Mouse (Mus musculus) neural tube, embryonic 13.5 days (tissue): ENCODE measurements around the gene Fras1. TPM values are rescaled to one million over a fixed set of nuclear protein-coding genes. Genes with fewer than 3 reads are reported as not detected.
A peak's percentile ranks its signal among the peaks of the same experiment; 100 is the strongest.

Experiments
- ATAC-seq: fragments of 200-750 bp; cut with Nextera tagmentation; 2 replicates; pipeline ENCODE4 v1.8.0; 2017; ENCODE audit warnings: low read depth, mild to moderate bottlenecking, moderate TSS enrichment, moderate library complexity
- H3K27ac ChIP-seq: fragments of 300-500 bp; sonication (generic); replicated peaks from 2 replicates; pipeline ENCODE4 v1.5.1; 2015; ENCODE audit warnings: moderate library complexity, mild to moderate bottlenecking, inconsistent platforms
- H3K27me3 ChIP-seq: fragments of 300-500 bp; sonication (generic); 2 replicates; pipeline ENCODE4 v1.6.1; 2015; ENCODE audit warnings: mild to moderate bottlenecking, inconsistent platforms
- H3K36me3 ChIP-seq: fragments of 300-500 bp; sonication (generic); 2 replicates; pipeline ENCODE4 v1.6.1; 2015; ENCODE audit warnings: mild to moderate bottlenecking, inconsistent platforms
- H3K4me1 ChIP-seq: fragments of 300-500 bp; sonication (generic); replicated peaks from 2 replicates; pipeline ENCODE4 v1.6.1; 2015; ENCODE audit warnings: inconsistent platforms
- H3K4me2 ChIP-seq: fragments of 300-500 bp; sonication (generic); 2 replicates; pipeline ENCODE4 v1.6.1; 2015; ENCODE audit warnings: inconsistent platforms, mild to moderate bottlenecking, moderate library complexity
- H3K4me3 ChIP-seq: fragments of 300-500 bp; sonication (generic); 2 replicates; pipeline ENCODE4 v1.5.1; 2015; ENCODE audit warnings: mild to moderate bottlenecking, inconsistent platforms
- H3K9ac ChIP-seq: fragments of 300-500 bp; sonication (generic); 2 replicates; pipeline ENCODE4 v1.6.1; 2015; ENCODE audit warnings: moderate library complexity, mild to moderate bottlenecking, inconsistent platforms
- H3K9me3 ChIP-seq: fragments of 300-500 bp; sonication (generic); 2 replicates; pipeline ENCODE4 v1.6.1; 2016; ENCODE audit warnings: inconsistent platforms
- WGBS: fragments of 180-500 bp; shearing (Covaris S2); methylation state at CpG from one replicate; pipeline ENCODE4 v1.1.7; 2015; 5-methylcytosine and 5-hydroxymethylcytosine counted together
- polyA plus RNA-seq: library from polyadenylated mRNA; unstranded; fragments of >200 nt; fragmentation: Nextera tagmentation; extraction: Ambion mirVana; gene quantifications from 2 replicates; pipeline ENCODE4 v1.2.1, GENCODE M21; 2015

Gene Fras1
- polyA plus RNA-seq, 1 experiment from 2014 or later, result 2.3 TPM

DNA sequence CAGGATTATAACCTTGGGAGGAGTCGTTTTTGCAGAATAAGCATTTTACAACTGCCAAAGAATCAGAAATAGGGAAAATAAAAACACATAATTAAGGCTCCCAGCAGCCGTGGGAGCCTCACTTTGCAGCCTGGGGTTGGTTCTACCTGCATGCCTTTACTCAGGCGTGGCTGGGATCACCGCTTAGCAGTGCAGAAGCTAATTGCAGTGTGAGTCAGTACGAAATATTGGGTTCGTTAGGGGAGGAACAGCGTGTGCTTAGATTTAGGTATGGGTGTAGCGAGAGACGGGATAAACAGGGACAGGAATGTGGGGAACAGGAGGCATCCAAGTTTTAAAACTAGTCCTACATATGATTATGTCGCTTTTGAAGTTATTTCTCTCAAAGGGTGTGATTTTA lies 238.3 kb downstream of the Fras1 start:
- Histone ChIP-seq H3K36me3 (no peaks in the 10 kb centered on the region), H3K27me3 (no peaks in the 10 kb centered on the region), H3K9me3 (no peaks in the 10 kb centered on the region), H3K4me1 (no peaks in the 10 kb centered on the region), H3K4me3 (no peak overlapping the region), H3K9ac (no peak overlapping the region), H3K4me2 (no peak overlapping the region), H3K27ac (no peak overlapping the region)
- WGBS, result 82% methylated on average over 10 of the region's 10 CpGs
- no peak for ATAC-seq

- no peak for ATAC-seq
- 79% methylated on average over 6 of the region's 6 CpGs for WGBS
- Histone ChIP-seq H3K4me2 (no peak overlapping the region), H3K4me1 (no peaks in the 10 kb centered on the region), H3K27ac (no peak overlapping the region), H3K36me3 (no peaks in the 10 kb centered on the region), H3K9me3 (no peaks in the 10 kb centered on the region), H3K9ac (no peak overlapping the region), H3K27me3 (no peaks in the 10 kb centered on the region), H3K4me3 (no peak overlapping the region)
Measured at GRCm38 (mm10) chr5:96616954-96617646, 243.3 kb downstream of the Fras1 start.

DNA sequence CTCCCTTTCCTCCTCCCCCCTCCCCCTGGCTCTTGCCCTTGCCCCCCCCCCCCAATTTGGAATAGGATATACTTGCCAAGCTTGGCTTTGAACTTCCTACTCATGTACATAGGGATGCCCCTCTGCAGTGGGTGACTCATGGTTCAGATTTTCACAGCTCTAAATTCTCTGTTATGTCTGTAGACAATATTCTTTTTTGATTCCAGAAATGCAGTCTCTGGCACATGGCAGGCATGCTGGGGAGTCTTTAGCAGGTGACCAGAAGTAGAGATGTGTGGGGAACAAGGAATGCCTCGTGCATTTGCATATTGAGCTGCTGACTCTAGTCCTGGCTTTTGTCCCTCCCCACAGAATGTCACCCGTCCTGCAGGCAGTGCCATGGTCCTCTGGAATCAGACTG lies 244.3 kb downstream of the Fras1 start:
- Histone ChIP-seq H3K9ac (no peak overlapping the region), H3K27me3 (no peaks in the 10 kb centered on the region), H3K4me3 (no peak overlapping the region), H3K36me3 (no peaks in the 10 kb centered on the region), H3K9me3 (no peaks in the 10 kb centered on the region), H3K4me2 (no peak overlapping the region), H3K27ac (no peak overlapping the region), H3K4me1 (no peaks in the 10 kb centered on the region)
- ATAC-seq, result no peak
- WGBS, result 53% methylated on average over 2 of the region's 2 CpGs

- Histone ChIP-seq H3K4me1 (no peaks in the 10 kb centered on the region), H3K4me3 (no peak overlapping the region), H3K4me2 (no peak overlapping the region), H3K9ac (no peak overlapping the region), H3K9me3 (no peaks in the 10 kb centered on the region), H3K36me3 (no peaks in the 10 kb centered on the region), H3K27me3 (no peaks in the 10 kb centered on the region), H3K27ac (no peak overlapping the region)
- ATAC-seq, result no peak
- 94% methylated on average over 2 of the region's 2 CpGs for WGBS
Measured at GRCm38 (mm10) chr5:96620209-96620608, 246.5 kb downstream of the Fras1 start.

DNA sequence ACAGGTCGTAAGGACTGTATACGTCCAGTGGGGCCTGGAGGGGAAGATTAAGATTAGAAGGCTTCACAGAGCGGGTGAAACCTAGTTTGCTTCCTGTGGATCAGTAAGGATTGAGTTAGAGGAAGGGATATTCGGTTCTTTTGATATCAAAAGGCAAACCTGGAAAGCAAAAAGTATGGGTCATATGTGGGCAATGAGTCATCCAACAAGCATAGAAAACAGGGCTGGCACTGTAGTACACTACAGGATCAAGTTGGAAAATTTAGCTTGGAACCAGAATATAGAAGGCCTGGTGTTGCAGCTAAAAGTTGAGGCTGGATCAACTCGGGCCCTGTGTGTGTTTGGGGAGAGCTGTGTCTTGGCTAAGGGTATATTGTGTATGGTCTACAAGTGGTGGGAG lies 246.9 kb downstream of the Fras1 start:
- ATAC-seq, result no peak
- no peaks in the 10 kb centered on the region for H3K36me3 ChIP-seq
- no peaks in the 10 kb centered on the region for H3K4me1 ChIP-seq
- no peak overlapping the region for H3K9ac ChIP-seq
- H3K9me3 ChIP-seq, result no peaks in the 10 kb centered on the region
- H3K27ac ChIP-seq, result no peak overlapping the region
- H3K4me3 ChIP-seq, result no peak overlapping the region
- no peak overlapping the region for H3K4me2 ChIP-seq
- no peaks in the 10 kb centered on the region for H3K27me3 ChIP-seq
- 93% methylated on average over 5 of the region's 5 CpGs for WGBS

GRCm38 (mm10) chr5:96622604-96623352 lies 249.0 kb downstream of the Fras1 start:
- H3K27me3 ChIP-seq, result no peaks in the 10 kb centered on the region
- WGBS, result 78% methylated on average over 5 of the region's 5 CpGs
- H3K9me3 ChIP-seq, result no peaks in the 10 kb centered on the region
- no peak for ATAC-seq
- no peaks in the 10 kb centered on the region for H3K36me3 ChIP-seq
- H3K9ac ChIP-seq, result no peak overlapping the region
- no peaks in the 10 kb centered on the region for H3K4me1 ChIP-seq
- H3K27ac ChIP-seq, result no peak overlapping the region
- H3K4me2 ChIP-seq, result no peak overlapping the region
- no peak overlapping the region for H3K4me3 ChIP-seq

GRCm38 (mm10) chr5:96629851-96630250 lies 256.1 kb downstream of the Fras1 start:
- Histone ChIP-seq H3K4me1 (peaks cover 11% of the 10 kb centered on the region), H3K27ac (no peak overlapping the region), H3K4me3 (no peak overlapping the region), H3K27me3 (no peaks in the 10 kb centered on the region), H3K36me3 (no peaks in the 10 kb centered on the region), H3K9me3 (no peaks in the 10 kb centered on the region), H3K4me2 (no peak overlapping the region), H3K9ac (no peak overlapping the region)
- WGBS, result 60% methylated on average over 8 of the region's 8 CpGs
- ATAC-seq, result peak; percentile 47; the same call in 1 of the 2 replicates

DNA sequence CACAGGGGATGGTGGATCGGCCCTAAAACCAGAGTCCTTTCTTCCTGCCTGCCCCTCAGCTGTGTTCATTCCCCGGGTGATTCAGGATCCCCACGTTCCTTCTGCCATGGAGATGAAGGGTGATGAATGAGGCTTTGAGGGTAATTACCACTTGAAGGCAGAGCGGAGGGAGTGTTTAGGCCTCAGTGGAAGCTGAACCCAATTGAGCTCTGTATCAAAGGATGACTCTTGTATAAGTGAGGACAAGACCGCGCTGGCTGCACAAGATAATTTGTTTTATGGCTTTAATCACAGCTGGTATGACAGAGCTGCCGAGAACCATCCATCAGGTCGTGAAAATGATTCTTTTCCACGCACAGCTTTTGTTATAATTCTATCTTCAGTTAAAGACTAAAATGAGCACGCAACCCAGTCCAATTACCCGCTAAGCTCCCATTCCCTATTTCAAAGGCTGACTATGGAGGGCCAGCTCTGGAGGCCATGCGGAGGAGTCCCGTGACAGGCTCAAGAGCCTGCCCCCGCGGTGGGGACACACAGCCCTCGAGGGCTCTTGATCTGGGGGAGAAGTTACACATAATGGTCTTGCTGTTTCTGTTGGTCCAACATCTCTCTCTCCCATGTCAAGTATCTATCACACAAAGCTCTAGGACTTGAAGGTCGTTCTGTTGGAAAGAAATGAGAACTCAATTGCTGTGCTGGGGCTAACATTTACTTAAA lies 261.5 kb downstream of the Fras1 start:
- WGBS, result 42% methylated on average over 17 of the region's 17 CpGs
- Histone ChIP-seq H3K36me3 (no peaks in the 10 kb centered on the region), H3K4me2 (no peak overlapping the region), H3K27ac (no peak overlapping the region), H3K27me3 (no peaks in the 10 kb centered on the region), H3K9ac (no peak overlapping the region), H3K9me3 (no peaks in the 10 kb centered on the region), H3K4me1 (peaks cover 6% of the 10 kb centered on the region), H3K4me3 (no peak overlapping the region)
- peak; percentile 36; the same call in 1 of the 2 replicates for ATAC-seq

DNA sequence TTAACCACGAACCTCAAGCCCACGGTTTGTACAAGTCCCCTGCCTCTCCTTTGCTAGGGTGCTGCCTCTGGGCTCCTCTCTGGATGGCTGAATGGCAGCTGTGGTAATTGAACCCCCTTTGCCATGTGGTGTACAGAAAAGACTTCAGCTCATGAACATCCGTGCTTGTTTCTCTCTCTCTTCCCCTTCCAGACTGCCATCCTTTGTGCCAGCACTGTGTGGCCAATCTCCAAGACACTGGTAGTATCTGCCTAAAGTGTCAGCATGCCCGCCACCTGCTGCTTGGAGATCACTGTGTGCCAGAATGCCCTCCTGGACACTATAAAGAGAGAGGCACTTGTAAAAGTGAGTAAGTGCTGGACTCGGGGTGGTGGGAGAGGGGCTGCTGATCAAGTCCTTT lies 262.1 kb downstream of the Fras1 start:
- no peak for ATAC-seq
- Histone ChIP-seq H3K36me3 (no peaks in the 10 kb centered on the region), H3K4me3 (no peak overlapping the region), H3K9me3 (no peaks in the 10 kb centered on the region), H3K27me3 (no peaks in the 10 kb centered on the region), H3K4me2 (no peak overlapping the region), H3K27ac (no peak overlapping the region), H3K9ac (no peak overlapping the region), H3K4me1 (peaks cover 3% of the 10 kb centered on the region; the same call in 1 of the 2 replicates)
- 82% methylated on average over 5 of the region's 5 CpGs for WGBS

GRCm38 (mm10) chr5:96639213-96639910 lies 265.6 kb downstream of the Fras1 start:
- no peak for ATAC-seq
- Histone ChIP-seq H3K4me3 (no peak overlapping the region), H3K27ac (no peak overlapping the region), H3K4me1 (peaks cover 3% of the 10 kb centered on the region; the same call in 1 of the 2 replicates), H3K9me3 (no peaks in the 10 kb centered on the region), H3K4me2 (no peak overlapping the region), H3K27me3 (no peaks in the 10 kb centered on the region), H3K36me3 (no peaks in the 10 kb centered on the region), H3K9ac (no peak overlapping the region)
- WGBS, result 85% methylated on average over 6 of the region's 6 CpGs

DNA sequence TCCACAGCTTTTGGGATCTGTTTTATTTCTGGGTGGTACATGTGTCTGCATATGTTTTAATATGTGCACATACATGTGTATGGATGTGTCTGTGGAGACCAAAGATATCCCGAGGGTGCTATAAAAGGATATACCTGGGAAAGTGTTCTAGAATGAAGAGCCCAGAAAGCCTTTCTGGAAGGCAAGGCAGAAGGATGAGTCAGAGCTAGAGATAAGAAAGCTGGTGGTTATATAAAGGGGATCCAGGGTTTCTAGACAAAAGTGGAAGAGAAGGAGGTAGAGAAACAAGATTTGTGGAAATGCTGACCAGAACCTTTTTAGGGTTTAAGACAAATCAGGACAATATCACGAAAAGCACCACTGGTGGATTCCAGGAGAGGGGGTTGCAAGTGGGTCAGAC lies 267.5 kb downstream of the Fras1 start:
- Histone ChIP-seq H3K9ac (no peak overlapping the region), H3K9me3 (no peaks in the 10 kb centered on the region), H3K4me1 (no peaks in the 10 kb centered on the region), H3K4me3 (no peak overlapping the region), H3K27me3 (no peaks in the 10 kb centered on the region), H3K36me3 (no peaks in the 10 kb centered on the region), H3K4me2 (no peak overlapping the region), H3K27ac (no peak overlapping the region)
- no peak for ATAC-seq
- 89% methylated on average over 2 of the region's 2 CpGs for WGBS

DNA sequence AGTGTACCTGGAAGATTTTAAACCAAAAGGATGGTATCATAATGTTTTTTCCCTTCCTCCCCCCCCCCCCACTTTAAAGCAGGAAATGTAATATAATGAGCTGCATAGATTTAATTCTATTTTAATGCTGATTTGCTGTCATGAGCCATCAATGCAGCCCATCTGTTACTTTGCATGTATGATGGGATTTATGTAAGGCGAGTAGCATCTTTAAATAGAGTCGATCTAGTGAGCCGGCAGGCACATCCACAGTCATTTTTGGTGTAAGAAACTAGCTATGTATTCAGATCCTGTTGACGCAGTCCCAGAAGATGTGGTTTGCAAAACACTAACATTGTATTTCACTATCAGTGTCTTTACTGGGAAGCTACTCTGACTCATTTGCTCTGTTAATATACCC lies 301.9 kb downstream of the Fras1 start:
- Histone ChIP-seq H3K27ac (no peak overlapping the region), H3K9ac (no peak overlapping the region), H3K4me2 (no peak overlapping the region), H3K4me3 (no peak overlapping the region), H3K4me1 (no peaks in the 10 kb centered on the region), H3K36me3 (no peaks in the 10 kb centered on the region), H3K9me3 (no peaks in the 10 kb centered on the region), H3K27me3 (no peaks in the 10 kb centered on the region)
- WGBS, result 81% methylated on average over 4 of the region's 4 CpGs
- ATAC-seq, result no peak
